Mouse (Mus musculus) heart, embryonic 13.5 days (tissue): ENCODE measurements around the gene Igf1r. TPM values are rescaled to one million over a fixed set of nuclear protein-coding genes. Genes with fewer than 3 reads are reported as not detected.
A peak's percentile ranks its signal among the peaks of the same experiment; 100 is the strongest.

Experiments
- ATAC-seq: fragments of 200-750 bp; cut with Nextera tagmentation; 2 replicates; pipeline ENCODE4 v1.8.0; 2017; ENCODE audit warnings: moderate TSS enrichment; ENCODE audit not compliant: insufficient number of reproducible peaks, low FRiP score, low TSS enrichment; ENCODE audit errors: extremely low read depth
- H3K27ac ChIP-seq: fragments of 300-500 bp; sonication (generic); replicated peaks from 2 replicates; pipeline ENCODE4 v1.5.1; 2015; ENCODE audit warnings: moderate library complexity, mild to moderate bottlenecking, inconsistent platforms
- H3K27me3 ChIP-seq: fragments of 300-500 bp; sonication (generic); replicated peaks from 2 replicates; pipeline ENCODE4 v1.6.1; 2015; ENCODE audit warnings: mild to moderate bottlenecking, inconsistent platforms
- H3K36me3 ChIP-seq: fragments of 300-500 bp; sonication (generic); 2 replicates; pipeline ENCODE4 v1.6.1; 2015; ENCODE audit warnings: mild to moderate bottlenecking, inconsistent platforms
- H3K4me1 ChIP-seq: fragments of 300-500 bp; sonication (generic); 2 replicates; pipeline ENCODE4 v1.6.1; 2015; ENCODE audit warnings: inconsistent platforms
- H3K4me2 ChIP-seq: fragments of 300-500 bp; sonication (generic); 2 replicates; pipeline ENCODE4 v1.6.1; 2015; ENCODE audit warnings: inconsistent platforms, mild to moderate bottlenecking, moderate library complexity
- H3K4me3 ChIP-seq: fragments of 300-500 bp; sonication (generic); 2 replicates; pipeline ENCODE4 v1.5.1; 2015; ENCODE audit warnings: moderate library complexity, mild to moderate bottlenecking, inconsistent platforms
- H3K9ac ChIP-seq: fragments of 300-500 bp; sonication (generic); 2 replicates; pipeline ENCODE4 v1.6.1; 2015; ENCODE audit warnings: inconsistent platforms, mild to moderate bottlenecking, moderate library complexity
- H3K9me3 ChIP-seq: fragments of 300-500 bp; sonication (generic); 2 replicates; pipeline ENCODE4 v1.6.1; 2016; ENCODE audit warnings: inconsistent platforms
- WGBS: fragments of 180-500 bp; shearing (Covaris S2); methylation state at CpG from one replicate; pipeline ENCODE4 v1.1.7; 2015; ENCODE audit warnings: mixed read lengths; 5-methylcytosine and 5-hydroxymethylcytosine counted together
- polyA plus RNA-seq: library from polyadenylated mRNA; unstranded; fragments of >200 nt; fragmentation: Nextera tagmentation; extraction: Ambion mirVana; gene quantifications from 2 replicates; pipeline ENCODE4 v1.2.1, GENCODE M21; 2015

The Igf1r gene
- polyA plus RNA-seq, 1 experiment from 2014 or later: 15.0 TPM

- H3K27me3 ChIP-seq: no peaks in the 10 kb centered on the region
- H3K36me3 ChIP-seq: peaks cover 98% of the 10 kb centered on the region
- peaks cover 6% of the 10 kb centered on the region for H3K4me1 ChIP-seq
- no peak overlapping the region for H3K9ac ChIP-seq
- no peaks in the 10 kb centered on the region for H3K9me3 ChIP-seq
- ATAC-seq: no peak
- H3K4me3 ChIP-seq: no peak overlapping the region
- no peak overlapping the region for H3K27ac ChIP-seq
- no peak overlapping the region for H3K4me2 ChIP-seq
- 89% methylated on average over 6 of the region's 6 CpGs for WGBS
Measured at GRCm38 (mm10) chr7:68209039-68209438, 256.4 kb downstream of the Igf1r start.

- no peak for ATAC-seq
- no peaks in the 10 kb centered on the region for H3K9me3 ChIP-seq
- H3K4me3 ChIP-seq: no peak overlapping the region
- H3K36me3 ChIP-seq: peaks cover 98% of the 10 kb centered on the region
- H3K4me2 ChIP-seq: no peak overlapping the region
- peaks cover 6% of the 10 kb centered on the region; the same call in 1 of the 2 replicates for H3K4me1 ChIP-seq
- 44% methylated on average over 4 of the region's 4 CpGs for WGBS
- no peak overlapping the region for H3K9ac ChIP-seq
- H3K27ac ChIP-seq: no peak overlapping the region
- H3K27me3 ChIP-seq: no peaks in the 10 kb centered on the region
Measured at GRCm38 (mm10) chr7:68210417-68210816, 257.8 kb downstream of the Igf1r start.

- Histone ChIP-seq H3K4me3 (no peak overlapping the region), H3K4me1 (peaks cover 6% of the 10 kb centered on the region; the same call in 1 of the 2 replicates), H3K4me2 (no peak overlapping the region), H3K36me3 (peaks cover 98% of the 10 kb centered on the region), H3K27me3 (no peaks in the 10 kb centered on the region), H3K9me3 (no peaks in the 10 kb centered on the region), H3K27ac (no peak overlapping the region), H3K9ac (no peak overlapping the region)
- 85% methylated on average over 7 of the region's 7 CpGs for WGBS
- ATAC-seq: no peak
Measured at GRCm38 (mm10) chr7:68211883-68212282, 259.3 kb downstream of the Igf1r start.

- WGBS: 78% methylated on average over 5 of the region's 5 CpGs
- no peaks in the 10 kb centered on the region for H3K9me3 ChIP-seq
- ATAC-seq: no peak
- peaks cover 6% of the 10 kb centered on the region; the same call in 1 of the 2 replicates for H3K4me1 ChIP-seq
- no peak overlapping the region for H3K4me3 ChIP-seq
- H3K4me2 ChIP-seq: no peak overlapping the region
- H3K27me3 ChIP-seq: no peaks in the 10 kb centered on the region
- H3K9ac ChIP-seq: no peak overlapping the region
- H3K36me3 ChIP-seq: peaks cover 98% of the 10 kb centered on the region
- no peak overlapping the region for H3K27ac ChIP-seq
Measured at GRCm38 (mm10) chr7:68213842-68214241, 261.2 kb downstream of the Igf1r start.

GRCm38 (mm10) chr7:68215522-68216070 is 263.0 kb downstream of the Igf1r start:
- 87% methylated on average over 18 of the region's 18 CpGs for WGBS
- H3K9ac ChIP-seq: no peak overlapping the region
- no peaks in the 10 kb centered on the region for H3K9me3 ChIP-seq
- no peak overlapping the region for H3K27ac ChIP-seq
- peaks cover 97% of the 10 kb centered on the region for H3K36me3 ChIP-seq
- H3K4me2 ChIP-seq: no peak overlapping the region
- H3K27me3 ChIP-seq: no peaks in the 10 kb centered on the region
- no peak for ATAC-seq
- 0 out of 2 replicates have a peak, but pooled peaks cover under 1% of the 10 kb centered on the region for H3K4me1 ChIP-seq
- H3K4me3 ChIP-seq: no peak overlapping the region

GRCm38 (mm10) chr7:68218879-68219278 is 266.3 kb downstream of the Igf1r start:
- Histone ChIP-seq H3K9ac (no peak overlapping the region), H3K27ac (no peak overlapping the region), H3K4me3 (no peak overlapping the region), H3K4me1 (peaks cover 11% of the 10 kb centered on the region), H3K9me3 (no peaks in the 10 kb centered on the region), H3K36me3 (peaks cover 97% of the 10 kb centered on the region), H3K4me2 (no peak overlapping the region), H3K27me3 (no peaks in the 10 kb centered on the region)
- no peak for ATAC-seq
- 77% methylated on average over 11 of the region's 11 CpGs for WGBS

GRCm38 (mm10) chr7:68221677-68222230 is 269.1 kb downstream of the Igf1r start:
- no peaks in the 10 kb centered on the region for H3K9me3 ChIP-seq
- H3K27me3 ChIP-seq: no peaks in the 10 kb centered on the region
- H3K4me1 ChIP-seq: peaks cover 16% of the 10 kb centered on the region
- H3K9ac ChIP-seq: no peak overlapping the region
- H3K27ac ChIP-seq: no peak overlapping the region
- H3K4me3 ChIP-seq: no peak overlapping the region
- H3K36me3 ChIP-seq: peaks cover 97% of the 10 kb centered on the region
- no peak for ATAC-seq
- H3K4me2 ChIP-seq: no peak overlapping the region
- WGBS: 78% methylated on average over 9 of the region's 9 CpGs

- Histone ChIP-seq H3K9me3 (no peaks in the 10 kb centered on the region), H3K27ac (0 out of 2 replicates have a peak overlapping the region, but pooled peaks have one; percentile 24), H3K9ac (no peak overlapping the region), H3K4me2 (no peak overlapping the region), H3K36me3 (peaks cover 97% of the 10 kb centered on the region), H3K4me1 (peaks cover 19% of the 10 kb centered on the region), H3K27me3 (no peaks in the 10 kb centered on the region), H3K4me3 (no peak overlapping the region)
- ATAC-seq: no peak
- WGBS: 54% methylated on average over 13 of the region's 13 CpGs
Measured at GRCm38 (mm10) chr7:68223356-68223808, 270.8 kb downstream of the Igf1r start.

- Histone ChIP-seq H3K27ac (no peak overlapping the region), H3K4me2 (no peak overlapping the region), H3K36me3 (peaks cover 93% of the 10 kb centered on the region), H3K9me3 (no peaks in the 10 kb centered on the region), H3K9ac (no peak overlapping the region), H3K4me1 (peaks cover 21% of the 10 kb centered on the region), H3K4me3 (no peak overlapping the region), H3K27me3 (no peaks in the 10 kb centered on the region)
- ATAC-seq: no peak
- WGBS: 94% methylated on average over 5 of the region's 5 CpGs
Measured at GRCm38 (mm10) chr7:68224006-68224405, 271.4 kb downstream of the Igf1r start.

GRCm38 (mm10) chr7:68225427-68226054 is 272.9 kb downstream of the Igf1r start:
- Histone ChIP-seq H3K27me3 (no peaks in the 10 kb centered on the region), H3K4me1 (peaks cover 21% of the 10 kb centered on the region), H3K9ac (no peak overlapping the region), H3K9me3 (no peaks in the 10 kb centered on the region), H3K4me3 (no peak overlapping the region), H3K27ac (no peak overlapping the region), H3K4me2 (no peak overlapping the region), H3K36me3 (peaks cover 93% of the 10 kb centered on the region)
- WGBS: 74% methylated on average over 9 of the region's 9 CpGs
- no peak for ATAC-seq

- Histone ChIP-seq H3K4me2 (no peak overlapping the region), H3K27ac (no peak overlapping the region), H3K27me3 (no peaks in the 10 kb centered on the region), H3K4me3 (no peak overlapping the region), H3K9me3 (no peaks in the 10 kb centered on the region), H3K9ac (no peak overlapping the region), H3K4me1 (peaks cover 30% of the 10 kb centered on the region), H3K36me3 (peaks cover 88% of the 10 kb centered on the region)
- WGBS: 77% methylated on average over 11 of the region's 11 CpGs
- no peak for ATAC-seq
Measured at GRCm38 (mm10) chr7:68227021-68227420, 274.4 kb downstream of the Igf1r start.
